Mouse (Mus musculus): ENCODE measurements around the gene 1700019D03Rik.

1700019D03Rik gene

DNA sequence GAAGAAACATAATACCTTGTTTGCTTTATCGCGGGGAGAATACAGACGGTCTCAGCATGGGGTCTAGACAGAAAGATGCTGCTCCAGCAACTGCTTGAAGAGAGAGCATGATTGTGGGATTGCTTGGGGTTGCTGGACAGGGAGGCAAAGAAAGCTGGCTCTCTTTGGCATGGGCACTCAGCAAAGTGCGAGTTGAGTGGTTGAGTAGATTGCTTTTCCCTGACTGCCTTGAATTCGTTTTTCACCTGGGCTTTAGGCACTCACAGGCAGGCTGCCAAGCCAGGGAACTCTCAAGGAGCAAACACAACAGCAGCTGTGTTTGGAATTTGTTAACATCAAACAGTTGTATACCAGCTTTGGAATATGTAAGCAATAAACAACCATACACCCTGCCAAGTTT lies at the start of gene 1700019D03Rik:
TSS of gene 1700019D03Rik (minus strand) at position 101 of the 400 bp plus-strand sequence.
- DNase-seq (ENCODE audit: low spot score) = no peak

GRCm38 (mm10) chr1:53063921-53064320 lies 43.9 kb upstream of the 1700019D03Rik start:
- no peak for DNase-seq (ENCODE audit: low spot score)

DNA sequence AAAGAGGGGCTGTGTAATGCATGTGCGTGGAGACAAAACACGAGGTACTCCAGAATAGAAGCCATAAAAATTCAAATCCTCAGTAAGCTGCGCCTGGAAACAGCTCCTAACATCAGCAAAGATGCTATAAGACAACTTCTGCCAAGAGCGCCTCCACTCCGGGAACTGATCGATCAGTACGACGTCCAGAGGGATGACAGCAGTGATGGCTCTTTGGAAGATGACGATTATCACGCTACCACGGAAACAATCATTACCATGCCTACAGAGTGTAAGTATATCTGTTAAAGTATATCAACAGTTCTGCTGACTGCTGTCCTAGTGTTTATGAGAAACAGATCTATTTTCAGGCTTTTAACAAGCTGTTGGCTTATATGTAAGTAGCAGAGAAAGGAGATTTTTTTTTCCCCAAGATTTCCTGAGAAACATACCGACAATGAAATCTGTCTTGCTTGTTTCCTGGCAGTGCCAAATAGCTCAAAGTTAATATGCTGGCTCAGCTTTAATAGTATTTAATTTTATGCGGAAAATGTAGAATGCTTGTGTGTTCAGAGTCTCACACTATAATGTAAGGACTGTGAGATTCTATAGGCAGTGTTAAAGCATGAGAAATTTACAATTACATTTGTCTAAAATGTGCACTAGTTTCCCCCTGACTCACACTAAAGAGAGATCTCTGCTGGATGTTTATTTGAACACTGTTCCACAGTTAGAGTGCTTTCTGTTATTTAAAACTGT lies 42.1 kb upstream of the 1700019D03Rik start:
- DNase-seq (ENCODE audit: low spot score) = peak; percentile 4

DNA sequence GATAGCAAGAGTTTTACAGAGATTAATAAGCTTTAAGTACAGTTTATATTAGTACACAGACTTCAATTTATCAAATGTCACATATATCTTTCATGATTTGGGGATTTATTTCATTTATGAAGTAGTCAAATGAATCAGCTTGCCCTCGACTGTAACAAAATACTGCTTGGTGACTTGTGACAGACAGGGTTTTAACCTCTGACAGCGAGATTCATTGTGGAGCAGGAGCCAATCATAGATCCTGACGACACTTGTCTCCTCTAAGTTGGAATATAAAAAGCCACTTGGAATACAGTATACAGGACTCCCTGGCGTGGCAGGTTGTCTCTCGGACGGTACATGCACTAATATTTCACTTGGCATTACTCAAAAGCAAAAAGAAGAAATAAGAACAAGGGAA lies 41.4 kb upstream of the 1700019D03Rik start, which contains the start of gene Mstn:
TSS of gene Mstn (plus strand) at position 301 of the 400 bp plus-strand sequence.
- no peak for DNase-seq (ENCODE audit: low spot score)

- no peak for DNase-seq (ENCODE audit: low spot score)
These were observed 40.5 kb upstream of the 1700019D03Rik start for GRCm38 (mm10) chr1:53060499-53060898.

DNA sequence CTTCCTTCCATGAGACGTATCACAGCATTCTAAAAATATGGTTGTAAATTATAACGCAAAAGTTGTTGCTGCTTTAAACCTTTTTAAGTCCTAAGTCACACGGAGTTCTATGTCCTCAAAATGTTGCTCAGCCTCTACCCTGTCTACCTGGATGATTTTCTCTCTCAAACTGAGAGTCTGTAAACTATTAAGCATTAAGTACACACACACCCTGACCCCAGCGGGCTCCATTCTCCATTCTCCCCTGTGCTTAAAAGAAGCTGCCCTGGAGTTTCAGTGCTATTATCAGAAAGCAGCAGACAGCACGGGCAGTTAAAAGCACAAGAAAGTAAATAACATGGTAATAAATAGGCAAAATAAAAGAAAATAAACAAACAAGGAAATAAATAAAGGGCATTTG lies 39.1 kb upstream of the 1700019D03Rik start:
- DNase-seq (ENCODE audit: low spot score) = no peak

- peak; percentile 47 for DNase-seq (ENCODE audit: low spot score)
These were observed 33.4 kb upstream of the 1700019D03Rik start for GRCm38 (mm10) chr1:53053087-53054022.

DNA sequence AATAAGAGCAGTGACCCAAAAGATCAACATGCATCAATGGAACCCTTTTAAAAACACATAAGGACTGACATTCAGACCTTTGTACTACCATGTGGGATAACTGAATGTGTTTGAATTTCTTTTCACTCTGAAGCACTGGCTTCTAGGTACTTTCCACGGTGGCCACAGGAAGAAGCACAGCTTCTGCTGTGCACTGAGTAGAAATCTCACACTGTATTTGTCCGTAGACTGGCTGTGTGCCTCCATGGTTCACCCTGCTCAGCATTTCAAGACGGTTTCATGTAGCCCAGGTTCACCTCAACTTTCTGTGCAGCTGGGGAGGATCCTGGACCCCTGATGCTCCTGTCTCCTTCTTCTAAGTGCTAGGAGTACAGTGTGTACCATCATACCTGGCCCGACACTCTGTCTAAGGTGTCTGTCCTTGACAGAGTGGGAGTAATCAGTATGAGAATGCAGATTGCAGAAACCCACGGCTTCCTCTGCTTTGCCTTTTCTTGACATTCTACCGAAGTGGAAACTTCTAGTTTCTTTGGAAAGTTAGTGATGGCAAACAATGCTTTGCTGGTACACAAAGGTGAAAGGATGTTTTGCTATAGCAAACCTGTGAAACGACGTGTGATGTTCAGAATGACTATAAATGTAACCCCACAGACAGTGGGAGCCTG lies 29.9 kb upstream of the 1700019D03Rik start:
- no peak for DNase-seq (ENCODE audit: low spot score)

DNA sequence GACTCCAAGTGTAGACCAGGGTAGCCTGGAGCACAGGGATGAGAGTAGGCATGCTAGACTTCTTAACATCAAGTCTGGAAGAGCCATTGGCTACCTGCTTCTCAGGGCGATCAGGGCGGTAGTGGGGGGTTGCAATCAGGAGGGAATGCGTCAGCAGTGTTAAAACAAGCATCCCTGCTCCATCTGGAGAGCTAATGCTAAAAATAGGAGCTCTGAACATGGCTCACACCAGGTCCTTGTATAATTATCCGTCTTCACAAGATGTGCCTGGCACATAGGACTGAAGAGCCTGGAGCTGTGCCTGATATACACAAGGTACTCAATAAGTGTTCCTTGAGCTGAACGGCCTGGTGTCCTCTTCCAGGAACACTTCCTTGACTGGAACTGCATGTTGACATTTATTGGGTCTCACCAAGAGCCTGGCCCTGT lies 17.5 kb upstream of the 1700019D03Rik start:
- DNase-seq (ENCODE audit: low spot score) = no peak

DNA sequence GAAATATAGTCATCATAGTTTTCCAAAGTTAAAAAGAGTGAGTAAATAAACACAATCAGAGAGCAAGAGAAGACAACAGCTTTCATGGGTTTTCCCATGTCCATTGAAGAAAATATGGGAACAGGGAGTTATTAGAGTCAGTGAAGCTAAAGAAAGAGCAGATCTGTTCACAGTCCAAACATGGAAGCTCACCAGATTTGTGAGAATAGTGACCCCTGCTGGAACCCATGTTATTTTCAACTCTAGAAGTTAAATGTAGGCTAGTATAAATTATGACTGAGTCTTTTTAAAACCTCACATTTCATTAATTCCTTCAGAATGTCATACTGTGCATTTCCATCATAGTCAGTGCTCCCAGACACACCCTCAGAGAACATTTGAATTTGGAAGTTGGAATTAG lies 12.6 kb upstream of the 1700019D03Rik start:
- peak; percentile 24 for DNase-seq (ENCODE audit: low spot score)

- no peak for DNase-seq (ENCODE audit: low spot score)
These were observed 1.1 kb downstream of the 1700019D03Rik start for GRCm38 (mm10) chr1:53018746-53019505.

GRCm38 (mm10) chr1:53015606-53016005 lies 4.4 kb downstream of the 1700019D03Rik start:
- DNase-seq (ENCODE audit: low spot score) = no peak

DNA sequence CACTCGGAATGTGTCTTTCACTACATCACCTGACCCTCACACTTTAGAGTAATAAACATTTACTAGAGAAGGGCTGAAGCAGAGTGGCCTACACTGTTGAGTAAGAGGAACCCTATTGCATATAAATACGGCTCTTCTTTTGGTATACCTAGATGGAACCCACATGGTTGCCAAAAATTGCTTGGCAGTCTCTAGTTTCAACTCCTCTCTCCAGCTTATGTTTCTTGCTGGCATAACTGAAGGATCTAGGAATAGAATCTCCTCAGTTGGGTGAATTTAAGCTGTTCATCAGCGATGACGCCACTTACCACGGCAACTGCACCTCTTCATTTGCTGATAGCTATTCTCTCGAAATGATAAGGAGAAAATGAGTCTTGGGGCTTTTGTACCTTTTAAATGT lies 5.3 kb downstream of the 1700019D03Rik start:
- no peak for DNase-seq (ENCODE audit: low spot score)

DNA sequence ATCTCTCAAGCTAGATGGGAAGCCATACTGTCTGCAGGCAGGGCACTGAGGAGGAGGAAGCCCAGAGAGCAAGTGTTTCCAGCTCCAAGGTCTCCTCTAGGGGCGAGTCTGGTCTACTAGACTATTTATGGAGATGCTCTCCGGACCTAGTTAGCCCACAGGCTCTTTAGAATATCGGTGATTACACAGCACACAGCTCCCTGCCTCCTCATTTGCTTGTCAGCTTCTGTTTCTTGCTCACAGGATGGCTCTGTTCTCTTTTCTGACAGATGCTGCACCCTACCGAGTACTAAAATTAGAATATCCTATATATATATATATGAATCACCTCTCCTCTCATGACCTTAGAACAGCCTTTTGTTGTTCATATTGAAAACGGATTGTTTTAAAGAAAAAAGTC lies 33.3 kb downstream of the 1700019D03Rik start:
- peak; percentile 36 for DNase-seq (ENCODE audit: low spot score)

DNA sequence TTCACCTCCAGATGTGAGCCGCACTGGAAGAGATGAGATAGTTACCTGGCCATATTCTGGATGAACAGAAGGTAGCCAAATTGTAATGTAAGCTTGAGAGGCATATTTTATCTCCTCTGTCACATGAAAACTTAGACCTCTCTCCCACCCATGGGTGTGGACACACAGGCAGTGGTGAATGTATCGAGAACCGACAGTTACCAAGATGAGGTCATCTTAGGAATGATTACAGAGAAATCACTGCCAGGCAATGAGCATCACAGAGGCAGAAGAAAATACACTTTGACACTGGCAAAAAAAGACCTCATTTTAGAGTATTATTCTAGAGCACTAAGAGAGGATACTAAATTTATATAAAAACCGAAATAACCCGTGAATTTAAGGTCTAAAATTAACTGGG lies 46.8 kb downstream of the 1700019D03Rik start:
- no peak for DNase-seq (ENCODE audit: low spot score)

- DNase-seq (ENCODE audit: low spot score) = no peak
These were observed 48.0 kb downstream of the 1700019D03Rik start for GRCm38 (mm10) chr1:52971881-52972503.

GRCm38 (mm10) chr1:52964581-52964980 lies 55.4 kb downstream of the 1700019D03Rik start:
- DNase-seq (ENCODE audit: low spot score) = no peak

GRCm38 (mm10) chr1:52963097-52963496 lies 56.9 kb downstream of the 1700019D03Rik start:
- DNase-seq (ENCODE audit: low spot score) = no peak

- no peak for DNase-seq (ENCODE audit: low spot score)
These were observed 59.8 kb downstream of the 1700019D03Rik start for GRCm38 (mm10) chr1:52960191-52960590.

- no peak for DNase-seq (ENCODE audit: low spot score)
These were observed 63.2 kb downstream of the 1700019D03Rik start for GRCm38 (mm10) chr1:52956746-52957145.

DNA sequence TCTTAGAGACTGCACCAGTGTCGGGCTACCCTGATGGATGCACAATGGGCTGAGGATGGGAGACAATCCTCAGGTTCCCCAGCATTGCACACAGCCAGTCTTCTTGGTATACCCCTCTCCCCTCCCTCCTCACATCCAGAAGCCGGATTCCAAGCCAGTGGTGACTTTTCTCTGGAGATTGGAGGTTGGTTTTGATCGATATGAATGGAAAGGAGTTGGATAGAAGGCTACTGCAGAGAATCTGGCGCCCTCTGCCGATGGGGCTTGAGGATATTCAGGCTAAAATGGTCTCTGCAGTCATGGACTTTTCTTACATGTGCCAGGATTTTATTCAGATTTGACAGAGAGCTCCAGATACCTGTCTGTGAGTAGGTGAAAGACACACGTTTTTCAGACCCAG lies 64.9 kb downstream of the 1700019D03Rik start:
- no peak for DNase-seq (ENCODE audit: low spot score)
